Mouse (Mus musculus) midbrain, embryonic 12.5 days (tissue): ENCODE data around the gene B3galt4. TPM values are rescaled to one million over a fixed set of nuclear protein-coding genes. Genes with fewer than 3 reads are reported as not detected.

Source experiments
- ATAC-seq: fragments of 200-750 bp; cut with Nextera tagmentation; 2 replicates; pipeline ENCODE4 v1.8.0; 2017; ENCODE audit warnings: low read depth, moderate TSS enrichment, moderate library complexity; ENCODE audit not compliant: low FRiP score
- H3K27ac ChIP-seq: fragments of 300-500 bp; sonication (generic); replicated peaks from 2 replicates; pipeline ENCODE4 v1.5.1; 2016; ENCODE audit warnings: mild to moderate bottlenecking
- H3K27me3 ChIP-seq: fragments of 300-500 bp; sonication (generic); 2 replicates; pipeline ENCODE4 v1.6.1; 2016; ENCODE audit warnings: mild to moderate bottlenecking
- H3K36me3 ChIP-seq: fragments of 300-500 bp; sonication (generic); 2 replicates; pipeline ENCODE4 v1.6.1; 2016
- H3K4me1 ChIP-seq: fragments of 300-500 bp; sonication (generic); 2 replicates; pipeline ENCODE4 v1.6.1; 2016
- H3K4me2 ChIP-seq: fragments of 300-500 bp; sonication (generic); replicated peaks from 2 replicates; pipeline ENCODE4 v1.6.1; 2016; ENCODE audit warnings: mild to moderate bottlenecking, moderate library complexity
- H3K4me3 ChIP-seq: fragments of 300-500 bp; sonication (generic); 2 replicates; pipeline ENCODE4 v1.5.1; 2016; ENCODE audit warnings: mild to moderate bottlenecking
- H3K9ac ChIP-seq: fragments of 300-500 bp; sonication (generic); replicated peaks from 2 replicates; pipeline ENCODE4 v1.6.1; 2016; ENCODE audit warnings: mild to moderate bottlenecking, moderate library complexity
- H3K9me3 ChIP-seq: fragments of 300-500 bp; sonication (generic); 2 replicates; pipeline ENCODE4 v1.6.1; 2016; ENCODE audit warnings: mild to moderate bottlenecking
- WGBS: fragments of 180-500 bp; shearing (Covaris S2); methylation state at CpG from one replicate; pipeline ENCODE4 v1.1.7; 2016; 5-methylcytosine and 5-hydroxymethylcytosine counted together
- polyA plus RNA-seq: library from polyadenylated mRNA; unstranded; fragments of >200 nt; fragmentation: Nextera tagmentation; extraction: Ambion mirVana; gene quantifications from 2 replicates; pipeline ENCODE4 v1.2.1, GENCODE M21; 2016

The B3galt4 gene
- polyA plus RNA-seq, 1 experiment from 2014 or later = 8.7 TPM

GRCm38 (mm10) chr17:33925406-33926116, 25.7 kb downstream of the B3galt4 start:
- Histone ChIP-seq H3K27ac (no peak overlapping the region), H3K4me1 (peaks cover 20% of the 10 kb centered on the region), H3K4me2 (no peak overlapping the region), H3K9ac (no peak overlapping the region), H3K4me3 (no peak overlapping the region), H3K9me3 (no peaks in the 10 kb centered on the region), H3K36me3 (0 out of 2 replicates have a peak, but pooled peaks cover 7% of the 10 kb centered on the region), H3K27me3 (no peaks in the 10 kb centered on the region)
- no peak for ATAC-seq
- WGBS = 86% methylated on average over 21 of the region's 21 CpGs

- 83% methylated on average over 10 of the region's 10 CpGs for WGBS
- no peaks in the 10 kb centered on the region for H3K27me3 ChIP-seq
- no peak overlapping the region for H3K4me2 ChIP-seq
- 0 out of 2 replicates have a peak, but pooled peaks cover 7% of the 10 kb centered on the region for H3K36me3 ChIP-seq
- H3K27ac ChIP-seq = no peak overlapping the region
- H3K9ac ChIP-seq = no peak overlapping the region
- no peak overlapping the region for H3K4me3 ChIP-seq
- no peaks in the 10 kb centered on the region for H3K9me3 ChIP-seq
- ATAC-seq = no peak
- H3K4me1 ChIP-seq = peaks cover 26% of the 10 kb centered on the region
Observed at GRCm38 (mm10) chr17:33924577-33925283, 26.6 kb downstream of the B3galt4 start.

GRCm38 (mm10) chr17:33921361-33921760, 29.9 kb downstream of the B3galt4 start:
- no peak overlapping the region for H3K9ac ChIP-seq
- no peak overlapping the region for H3K4me3 ChIP-seq
- H3K27ac ChIP-seq = no peak overlapping the region
- H3K36me3 ChIP-seq = peaks cover 16% of the 10 kb centered on the region; the same call in 1 of the 2 replicates
- no peaks in the 10 kb centered on the region for H3K9me3 ChIP-seq
- 90% methylated on average over 7 of the region's 7 CpGs for WGBS
- peaks cover 14% of the 10 kb centered on the region for H3K27me3 ChIP-seq
- no peak for ATAC-seq
- no peak overlapping the region for H3K4me2 ChIP-seq
- H3K4me1 ChIP-seq = peaks cover 40% of the 10 kb centered on the region

- H3K4me1 ChIP-seq = peaks cover 40% of the 10 kb centered on the region
- peak; percentile 57 for ATAC-seq
- peak overlapping the region; percentile 54 for H3K9ac ChIP-seq
- peak overlapping the region; percentile 47 for H3K4me3 ChIP-seq
- no peaks in the 10 kb centered on the region for H3K9me3 ChIP-seq
- H3K27me3 ChIP-seq = peaks cover 14% of the 10 kb centered on the region
- peak overlapping the region; percentile 81 for H3K4me2 ChIP-seq
- under 1% methylated on average over 36 of the region's 36 CpGs for WGBS
- H3K36me3 ChIP-seq = peaks cover 16% of the 10 kb centered on the region; the same call in 1 of the 2 replicates
- peak overlapping the region; percentile 58 for H3K27ac ChIP-seq
Observed at GRCm38 (mm10) chr17:33920282-33921097, 30.8 kb downstream of the B3galt4 start.

GRCm38 (mm10) chr17:33919351-33920281, 31.7 kb downstream of the B3galt4 start:
- Histone ChIP-seq H3K9ac (peak overlapping the region; percentile 54), H3K4me2 (peak overlapping the region; percentile 81), H3K4me3 (peak overlapping the region; percentile 47), H3K27ac (peak overlapping the region; percentile 58), H3K4me1 (peaks cover 49% of the 10 kb centered on the region), H3K36me3 (peaks cover 19% of the 10 kb centered on the region; the same call in 1 of the 2 replicates), H3K9me3 (no peaks in the 10 kb centered on the region), H3K27me3 (peaks cover 14% of the 10 kb centered on the region)
- no peak for ATAC-seq
- WGBS = under 1% methylated on average over 52 of the region's 52 CpGs

- 64% methylated on average over 37 of the region's 37 CpGs for WGBS
- no peaks in the 10 kb centered on the region for H3K9me3 ChIP-seq
- H3K27ac ChIP-seq = no peak overlapping the region
- 0 out of 2 replicates have a peak overlapping the region, but pooled peaks have one; percentile 54 for H3K9ac ChIP-seq
- no peak for ATAC-seq
- H3K4me3 ChIP-seq = peak overlapping the region; percentile 47; the same call in 1 of the 2 replicates
- peak overlapping the region; percentile 81 for H3K4me2 ChIP-seq
- H3K27me3 ChIP-seq = peaks cover 14% of the 10 kb centered on the region
- peaks cover 29% of the 10 kb centered on the region for H3K36me3 ChIP-seq
- H3K4me1 ChIP-seq = peaks cover 50% of the 10 kb centered on the region
Observed at GRCm38 (mm10) chr17:33918293-33919203, 32.7 kb downstream of the B3galt4 start.

GRCm38 (mm10) chr17:33917656-33918292, 33.5 kb downstream of the B3galt4 start:
- H3K27ac ChIP-seq = no peak overlapping the region
- no peak overlapping the region for H3K9ac ChIP-seq
- ATAC-seq = no peak
- peaks cover 50% of the 10 kb centered on the region for H3K4me1 ChIP-seq
- H3K9me3 ChIP-seq = no peaks in the 10 kb centered on the region
- no peak overlapping the region; the same call in 1 of the 2 replicates for H3K4me2 ChIP-seq
- 83% methylated on average over 18 of the region's 18 CpGs for WGBS
- 0 out of 2 replicates have a peak overlapping the region, but pooled peaks have one; percentile 68 for H3K4me3 ChIP-seq
- peaks cover 14% of the 10 kb centered on the region for H3K27me3 ChIP-seq
- H3K36me3 ChIP-seq = peaks cover 36% of the 10 kb centered on the region

GRCm38 (mm10) chr17:33916847-33917655, 34.2 kb downstream of the B3galt4 start:
- H3K4me3 ChIP-seq = peak overlapping the region; percentile 68
- H3K9ac ChIP-seq = peak overlapping the region; percentile 66
- 76% methylated on average over 31 of the region's 31 CpGs for WGBS
- ATAC-seq = no peak
- H3K36me3 ChIP-seq = peaks cover 43% of the 10 kb centered on the region
- peaks cover 50% of the 10 kb centered on the region for H3K4me1 ChIP-seq
- peaks cover 14% of the 10 kb centered on the region for H3K27me3 ChIP-seq
- H3K27ac ChIP-seq = no peak overlapping the region
- peak overlapping the region; percentile 53 for H3K4me2 ChIP-seq
- H3K9me3 ChIP-seq = no peaks in the 10 kb centered on the region

- WGBS = under 1% methylated on average over 20 of the region's 20 CpGs
- peak; percentile 7 for ATAC-seq
Observed at GRCm38 (mm10) chr17:33916294-33916693, 35.0 kb downstream of the B3galt4 start.

More at GRCm38 (mm10) chr17:33916294-33916693, 35.0 kb downstream of the B3galt4 start:
- Histone ChIP-seq H3K36me3 (peaks cover 50% of the 10 kb centered on the region), H3K27me3 (peaks cover 14% of the 10 kb centered on the region), H3K27ac (peak overlapping the region; percentile 88), H3K4me1 (peaks cover 52% of the 10 kb centered on the region), H3K4me2 (peak overlapping the region; percentile 53), H3K9me3 (no peaks in the 10 kb centered on the region), H3K4me3 (peak overlapping the region; percentile 68), H3K9ac (peak overlapping the region; percentile 66)
